Mouse (Mus musculus): ENCODE measurements around the gene Junb. TPM values are rescaled to one million over a fixed set of nuclear protein-coding genes. Genes with fewer than 3 reads are reported as not detected.
A peak's percentile ranks its signal among the peaks of the same experiment; 100 is the strongest.

Gene Junb
- total RNA-seq, 2 experiments from 2014 or later: 27.1 to 28.5 TPM

DNA sequence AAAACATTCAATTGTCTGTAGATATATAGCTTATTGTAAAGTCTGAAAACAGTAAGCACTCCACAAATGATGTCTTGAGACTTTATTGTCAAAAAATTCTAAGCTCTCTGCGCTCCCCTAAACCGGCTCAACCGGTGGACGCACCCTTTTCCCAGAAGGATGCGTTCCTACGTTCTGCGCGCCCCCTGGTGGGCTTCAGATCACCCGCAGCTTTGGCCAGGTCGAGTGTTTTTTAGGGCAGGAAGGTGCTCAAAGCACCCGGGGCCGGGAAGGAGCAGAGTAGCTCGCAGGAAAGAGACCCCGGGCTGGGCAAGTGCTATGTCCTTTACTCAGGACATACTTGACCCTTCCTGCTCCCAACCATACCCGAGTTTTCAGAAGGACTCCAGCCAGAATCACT is 11.3 kb upstream of the Junb start:
- peak; percentile 93 for DNase-seq (ENCODE audit: low spot score in 2 of 2)

DNA sequence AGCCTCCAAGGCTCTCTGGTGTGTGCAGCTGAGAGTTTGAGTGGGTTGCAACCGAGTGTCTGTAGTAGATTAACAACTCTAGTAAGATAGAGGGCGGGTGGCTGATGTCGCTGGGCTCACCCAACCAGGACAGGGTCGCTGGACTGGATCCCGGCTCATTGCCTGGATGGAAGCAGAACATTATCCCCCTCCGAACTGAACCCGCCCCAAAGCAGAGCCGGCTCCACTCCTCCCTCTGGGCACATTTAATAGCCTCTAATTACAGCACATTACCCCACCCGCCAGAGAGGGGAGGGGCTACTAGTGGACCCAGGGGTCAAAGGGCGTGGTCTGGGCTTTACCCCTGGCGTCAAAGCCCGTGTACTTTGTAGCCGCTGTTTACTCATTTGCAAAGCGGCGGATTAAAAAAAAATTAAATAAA is 10.8 kb upstream of the Junb start:
- peak in 1 of 2 experiments; percentile 49 for DNase-seq (ENCODE audit: low spot score in 2 of 2)

DNA sequence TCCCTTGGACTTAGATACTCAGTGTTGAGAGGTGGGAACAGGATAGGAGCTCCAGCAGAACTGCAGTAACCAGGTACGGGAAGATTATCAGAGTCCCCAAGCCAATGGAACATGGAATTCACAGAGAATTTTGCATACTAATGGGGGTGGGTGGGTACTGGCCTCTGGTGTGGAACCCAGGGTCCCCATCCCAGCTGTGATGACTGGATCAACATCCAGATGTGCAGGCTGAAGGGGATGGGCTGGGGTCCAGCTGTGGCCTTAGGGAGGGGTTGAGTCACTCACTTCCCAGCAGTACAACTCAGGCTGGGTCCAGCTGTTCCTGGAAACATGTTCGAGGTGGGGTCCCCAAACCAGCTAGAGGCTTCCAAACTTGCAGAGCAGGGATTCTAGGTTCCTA is 9.4 kb upstream of the Junb start:
- no peak for DNase-seq (ENCODE audit: low spot score in 2 of 2)

DNA sequence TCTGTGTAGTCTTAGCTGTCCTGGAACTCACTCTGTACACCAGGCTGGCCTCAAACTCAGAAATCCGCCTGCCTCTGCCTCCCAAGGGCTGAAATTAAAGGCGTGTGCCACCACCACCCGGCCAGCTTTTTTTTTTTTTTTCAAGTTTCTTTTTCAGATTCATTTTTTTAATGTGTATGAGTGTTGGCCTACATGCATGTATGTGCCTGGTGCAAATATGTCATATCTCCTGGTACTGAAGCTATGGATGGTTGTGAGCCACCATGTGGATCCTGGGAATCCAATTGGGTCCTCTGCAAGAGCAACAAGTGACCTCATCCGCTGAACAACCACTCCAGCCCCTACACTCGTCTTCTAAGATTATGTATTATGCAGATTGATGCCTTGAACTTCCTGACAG is 8.9 kb upstream of the Junb start:
- no peak for DNase-seq (ENCODE audit: low spot score in 2 of 2)

DNA sequence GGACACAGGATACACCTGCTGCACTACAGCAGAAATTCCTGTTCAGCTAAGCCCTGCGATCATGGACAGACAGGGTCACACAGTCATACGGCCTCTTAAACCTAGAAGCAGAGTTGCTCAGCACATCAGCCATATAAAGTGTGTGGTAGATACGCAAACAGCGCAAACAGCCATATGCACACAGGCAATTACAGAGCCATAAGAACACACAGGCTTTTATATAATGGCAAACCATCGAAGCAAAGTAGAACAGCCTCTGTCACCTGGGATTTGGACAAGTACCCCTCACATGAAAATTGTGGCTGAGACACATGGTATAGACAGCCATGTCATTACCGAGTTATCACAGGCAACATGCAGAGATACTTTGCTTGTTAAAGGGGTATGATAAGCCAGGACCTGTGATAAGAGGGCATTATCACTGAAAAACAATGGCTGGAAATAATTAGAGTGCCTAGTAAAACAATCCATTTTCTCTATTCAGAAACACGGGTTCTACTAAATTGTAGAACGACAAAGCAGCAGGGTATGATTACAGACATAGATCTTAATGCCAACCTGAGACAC is 7.9 kb upstream of the Junb start:
- no peak for DNase-seq (ENCODE audit: low spot score in 2 of 2)

DNA sequence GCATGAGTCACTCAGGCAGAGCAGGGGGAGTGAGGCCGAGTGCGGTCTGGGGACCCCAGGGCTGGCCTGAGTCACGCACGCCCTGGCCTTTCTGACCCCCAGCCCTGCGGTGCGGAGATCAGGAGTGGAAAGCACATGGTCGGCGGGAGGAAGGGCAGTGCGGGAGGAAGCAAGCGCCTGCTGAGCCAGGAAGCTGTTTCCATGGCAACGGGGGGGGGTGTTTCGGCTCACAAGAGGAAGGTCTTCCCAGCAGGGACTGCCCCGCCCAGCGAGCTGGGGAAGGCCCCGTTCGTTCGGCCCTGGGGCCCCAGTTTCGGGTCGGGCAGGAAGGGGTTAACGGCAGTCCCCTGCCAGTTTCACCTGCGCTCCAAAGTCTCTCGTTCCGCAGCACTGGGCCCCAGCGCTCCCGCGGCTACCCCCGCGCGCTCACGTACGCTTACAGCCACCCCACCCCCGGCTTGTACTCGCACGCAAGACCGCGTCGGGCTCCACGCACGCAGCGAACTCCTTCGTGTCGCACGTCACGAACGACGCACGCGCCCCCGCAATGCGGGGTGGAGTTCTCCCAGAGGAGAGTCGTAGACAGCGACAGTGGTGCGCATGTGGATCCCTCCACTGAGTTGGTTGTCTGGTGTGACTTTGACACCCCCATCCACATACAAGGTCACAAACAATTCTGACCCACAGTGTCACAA is 7.3 kb upstream of the Junb start:
- peak; percentile 82 to 83 for DNase-seq (ENCODE audit: low spot score in 2 of 2)

DNA sequence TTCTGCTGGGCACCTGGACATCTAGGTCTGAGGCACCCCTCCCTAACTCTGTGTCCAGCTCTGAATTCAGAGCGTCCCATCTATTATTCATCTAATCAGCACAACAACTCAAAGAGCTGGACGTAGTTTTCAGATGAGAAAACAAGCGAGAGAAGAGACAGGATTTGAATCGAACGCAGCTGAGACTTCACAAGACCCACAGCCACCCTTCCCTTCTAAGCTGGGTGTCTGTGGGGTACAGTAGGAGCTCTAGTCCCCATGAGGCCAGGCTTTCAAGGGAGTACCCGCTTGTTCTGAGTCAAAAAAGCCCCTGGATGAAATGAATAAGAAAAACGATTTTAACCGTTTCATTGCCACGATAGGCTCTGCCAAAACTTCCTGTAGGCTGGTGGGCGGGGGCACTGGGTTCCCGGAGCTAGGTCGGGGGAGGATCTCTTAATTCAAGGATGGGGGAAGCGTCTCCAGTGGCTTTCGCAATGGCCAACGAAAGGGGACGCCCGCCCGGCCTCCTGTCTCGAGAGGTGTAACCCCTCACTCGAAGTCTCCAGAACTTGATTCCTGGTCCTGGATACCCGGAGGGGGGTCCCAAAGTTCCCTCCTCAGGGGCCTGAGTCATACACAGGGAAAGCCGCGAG is 6.6 kb upstream of the Junb start:
- no peak for DNase-seq (ENCODE audit: low spot score in 2 of 2)

DNA sequence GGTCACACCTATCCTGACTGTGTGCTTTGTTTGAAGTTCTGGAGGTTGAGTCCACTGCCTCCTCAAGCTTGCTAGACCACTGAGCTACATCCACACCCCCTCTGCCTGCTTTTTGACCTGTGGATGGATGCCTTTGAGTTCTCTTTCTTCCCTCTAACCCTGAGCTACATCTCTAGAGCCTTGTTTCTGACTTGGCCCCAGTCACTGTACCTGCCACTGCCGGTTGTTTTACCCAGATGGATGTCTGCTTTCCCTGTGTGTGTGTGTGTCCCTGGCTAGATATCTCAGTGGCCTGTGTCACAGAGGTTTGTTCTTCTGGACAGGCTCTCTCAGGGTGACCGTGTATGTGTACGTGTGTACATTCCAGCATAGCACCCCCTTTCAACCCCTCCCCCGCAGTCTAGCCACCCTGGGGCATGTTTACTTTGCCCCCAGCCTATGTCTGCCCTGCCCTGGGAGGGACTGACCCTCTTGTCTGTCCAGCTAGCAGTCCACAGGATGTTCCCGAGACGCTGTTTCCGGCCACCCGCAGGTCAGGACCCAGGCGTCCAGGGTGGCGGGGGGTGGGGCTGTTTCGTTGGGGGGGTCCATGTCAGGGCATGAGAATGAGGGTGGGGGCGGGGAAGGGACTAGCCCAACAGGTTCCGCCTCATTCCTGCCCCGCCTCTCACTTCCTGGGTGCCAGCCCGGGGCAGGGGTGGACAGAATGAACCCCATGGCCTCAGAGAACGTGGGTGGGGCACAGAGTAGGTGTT is 6.0 kb upstream of the Junb start:
- peak in 1 of 2 experiments; percentile 48 for DNase-seq (ENCODE audit: low spot score in 2 of 2)

DNA sequence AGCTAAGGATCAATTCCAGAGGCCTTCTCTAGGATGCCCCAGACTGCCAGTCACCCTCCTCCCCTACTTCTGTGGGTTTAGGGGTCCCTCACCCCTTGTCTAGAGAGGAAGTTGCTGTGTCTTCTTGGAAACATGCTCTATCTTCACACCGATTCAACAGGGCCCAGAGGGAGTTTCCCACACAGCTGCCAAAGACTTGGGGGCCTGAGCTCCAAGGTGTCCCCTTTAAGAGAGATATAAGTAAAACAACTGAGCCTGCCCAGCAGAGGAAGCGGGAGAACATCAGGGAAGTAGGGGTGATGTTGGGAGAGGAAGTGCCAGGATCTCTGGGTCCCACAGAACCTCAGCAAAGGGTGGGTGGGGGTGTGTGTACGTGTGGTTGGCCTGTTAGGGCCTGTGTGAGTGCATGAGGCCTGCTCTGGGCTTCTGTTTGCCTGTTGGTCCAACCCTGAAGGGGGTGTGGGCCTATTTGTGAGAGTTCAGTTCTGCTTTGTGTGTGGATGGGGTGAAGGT is 4.0 kb upstream of the Junb start:
- DNase-seq (ENCODE audit: low spot score in 2 of 2): no peak

DNA sequence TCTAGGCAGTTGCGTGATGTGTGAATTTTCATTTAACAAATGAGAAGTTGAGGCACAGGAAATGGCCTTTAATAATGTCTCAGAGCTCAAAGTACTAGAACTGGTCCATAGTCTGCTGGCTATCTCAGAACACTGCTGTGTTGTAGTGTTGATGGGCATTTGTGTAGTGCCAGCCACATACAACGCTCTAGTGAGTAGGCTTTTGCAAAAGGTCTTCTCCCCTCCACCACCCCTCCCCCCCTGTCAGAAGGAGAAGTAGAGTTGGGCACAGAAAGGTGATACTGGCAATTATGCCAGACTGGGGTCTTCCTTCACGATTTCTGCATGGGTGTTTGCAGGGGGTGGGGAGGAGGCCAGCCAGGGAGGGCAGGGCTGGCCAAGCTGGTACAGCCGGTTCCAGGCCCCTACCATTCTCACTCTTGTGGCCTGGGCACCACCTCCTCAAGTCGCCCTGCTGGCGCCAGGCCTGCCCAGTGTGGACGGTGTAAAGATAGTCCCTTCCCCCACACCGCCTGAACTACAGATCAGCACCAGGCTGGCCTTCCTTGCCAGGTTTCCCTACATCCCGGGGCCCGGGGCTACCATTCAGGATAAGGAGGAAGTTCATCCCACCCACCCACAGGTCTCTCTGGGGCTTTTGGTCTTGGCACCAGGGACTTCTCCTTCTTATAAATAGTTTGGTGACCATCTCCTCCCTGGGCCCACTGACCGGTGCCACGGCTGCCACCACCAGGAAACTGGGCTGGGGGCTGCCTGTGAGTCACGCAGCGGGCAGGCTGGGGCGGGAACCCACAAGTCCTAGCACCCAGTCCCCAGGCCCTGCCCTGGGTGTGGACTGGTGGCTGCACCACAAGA is 3.4 kb upstream of the Junb start:
- DNase-seq (ENCODE audit: low spot score in 2 of 2): no peak

DNA sequence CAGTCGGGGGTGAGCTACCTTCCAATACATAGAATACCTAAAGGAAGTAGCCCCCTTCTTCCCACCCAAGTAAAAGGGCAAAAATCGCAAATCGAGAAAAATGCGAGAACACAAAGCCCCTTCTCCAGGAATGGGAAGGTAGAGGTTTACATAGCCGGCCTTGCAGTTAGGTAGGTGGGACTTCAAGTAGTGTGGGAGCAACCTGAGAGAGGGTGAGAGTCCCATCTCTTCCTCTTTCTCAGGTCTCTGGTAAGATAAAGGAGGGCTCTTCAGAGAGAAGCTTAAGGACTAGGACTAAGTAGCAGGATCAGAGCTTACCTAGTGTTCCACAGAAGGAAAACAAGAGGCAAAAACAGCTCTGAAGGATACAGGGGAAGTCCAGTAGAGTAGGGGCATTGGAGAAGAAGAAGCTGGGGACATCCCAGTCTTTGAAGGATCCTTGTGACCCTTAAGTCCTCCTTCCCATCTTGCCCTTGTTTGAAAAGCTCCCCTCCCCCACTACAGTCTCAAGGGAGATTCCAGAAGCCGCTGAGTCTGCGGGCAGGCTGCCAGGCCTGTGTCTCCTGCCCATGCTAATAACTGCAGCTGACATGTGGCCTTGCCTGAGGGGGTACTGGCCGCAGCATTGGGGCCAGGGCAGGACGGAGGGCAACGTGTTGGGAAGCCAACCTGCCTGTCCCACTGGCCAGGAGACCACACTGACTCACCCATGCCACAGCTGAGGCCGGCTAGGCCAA is 2.3 kb upstream of the Junb start:
- DNase-seq (ENCODE audit: low spot score in 2 of 2): peak; percentile 77 to 78

DNA sequence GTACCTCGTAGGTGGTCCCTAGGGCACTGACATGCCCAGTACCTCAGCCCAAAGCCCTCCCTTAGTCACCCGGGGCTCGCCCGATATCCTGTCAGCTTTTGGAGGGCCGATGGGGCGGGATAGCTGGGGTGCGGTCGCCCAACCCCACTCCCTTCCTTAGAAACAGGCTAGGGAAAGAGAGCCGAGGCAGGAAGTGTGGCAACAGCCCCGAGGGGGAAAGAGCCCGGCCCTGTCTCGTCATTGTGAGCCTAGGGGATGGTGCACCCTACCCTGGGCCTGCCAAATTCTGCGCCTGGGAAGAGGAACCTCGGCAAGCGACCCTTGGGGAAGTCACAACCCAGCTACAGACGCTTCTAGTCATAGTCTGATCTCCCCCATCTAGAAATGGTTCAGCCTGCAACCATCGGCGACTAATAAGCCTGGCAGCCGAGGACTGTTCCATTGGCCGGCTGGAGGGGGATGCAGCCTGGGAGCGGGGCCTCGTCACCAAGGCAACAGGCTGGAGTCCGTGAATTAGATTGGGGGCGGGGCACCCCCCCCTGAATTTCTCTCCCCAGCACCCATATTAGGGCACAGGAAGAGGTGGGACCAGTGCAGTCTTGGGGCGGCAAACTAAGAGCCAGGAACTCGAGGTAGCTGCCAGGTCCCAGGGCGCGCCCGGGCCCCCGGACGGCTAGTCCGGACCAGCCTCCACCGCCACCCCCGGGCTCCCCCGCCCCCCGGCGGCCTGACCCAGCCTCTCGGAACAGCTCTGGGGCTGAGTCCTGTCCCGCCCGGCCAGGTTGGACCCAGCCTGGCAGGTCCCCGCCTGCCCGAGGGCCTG is 1.3 kb upstream of the Junb start:
- DNase-seq (ENCODE audit: low spot score in 2 of 2): peak; percentile 84 to 87

DNA sequence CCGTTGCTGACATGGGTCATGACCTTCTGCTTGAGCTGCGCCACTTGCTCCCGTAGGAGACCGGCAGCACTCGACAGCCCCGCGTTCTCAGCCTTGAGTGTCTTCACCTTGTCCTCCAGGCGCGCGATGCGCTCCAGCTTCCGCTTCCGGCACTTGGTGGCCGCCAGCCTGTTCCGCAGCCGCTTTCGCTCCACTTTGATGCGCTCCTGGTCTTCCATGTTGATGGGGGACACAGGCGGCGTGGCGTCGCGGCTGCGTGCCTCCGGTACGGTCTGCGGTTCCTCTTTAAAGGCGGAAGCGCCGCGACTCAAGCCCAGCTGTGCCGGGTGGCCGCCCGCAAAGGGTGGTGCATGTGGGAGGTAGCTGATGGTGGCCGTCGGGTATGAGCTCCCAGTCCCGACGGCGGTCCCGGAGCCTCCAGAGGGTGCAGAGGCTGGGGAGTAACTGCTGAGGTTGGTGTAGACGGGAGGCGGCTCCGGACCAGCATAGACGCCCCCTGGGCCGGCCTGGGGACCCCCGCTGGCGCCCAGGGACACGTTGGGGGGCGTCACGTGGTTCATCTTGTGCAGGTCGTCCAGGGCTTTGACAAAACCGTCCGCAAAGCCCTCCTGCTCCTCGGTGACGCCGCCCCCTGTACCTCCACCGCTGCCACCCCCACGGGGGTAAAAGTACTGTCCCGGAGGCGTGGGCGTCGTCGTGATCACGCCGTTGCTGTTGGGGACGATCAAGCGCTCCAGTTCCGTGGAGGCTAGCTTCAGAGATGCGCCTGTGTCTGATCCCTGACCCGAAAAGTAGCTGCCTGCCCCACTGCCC is 877 bp downstream of the Junb start:
- peak; percentile 64 to 71 for DNase-seq (ENCODE audit: low spot score in 2 of 2)

DNA sequence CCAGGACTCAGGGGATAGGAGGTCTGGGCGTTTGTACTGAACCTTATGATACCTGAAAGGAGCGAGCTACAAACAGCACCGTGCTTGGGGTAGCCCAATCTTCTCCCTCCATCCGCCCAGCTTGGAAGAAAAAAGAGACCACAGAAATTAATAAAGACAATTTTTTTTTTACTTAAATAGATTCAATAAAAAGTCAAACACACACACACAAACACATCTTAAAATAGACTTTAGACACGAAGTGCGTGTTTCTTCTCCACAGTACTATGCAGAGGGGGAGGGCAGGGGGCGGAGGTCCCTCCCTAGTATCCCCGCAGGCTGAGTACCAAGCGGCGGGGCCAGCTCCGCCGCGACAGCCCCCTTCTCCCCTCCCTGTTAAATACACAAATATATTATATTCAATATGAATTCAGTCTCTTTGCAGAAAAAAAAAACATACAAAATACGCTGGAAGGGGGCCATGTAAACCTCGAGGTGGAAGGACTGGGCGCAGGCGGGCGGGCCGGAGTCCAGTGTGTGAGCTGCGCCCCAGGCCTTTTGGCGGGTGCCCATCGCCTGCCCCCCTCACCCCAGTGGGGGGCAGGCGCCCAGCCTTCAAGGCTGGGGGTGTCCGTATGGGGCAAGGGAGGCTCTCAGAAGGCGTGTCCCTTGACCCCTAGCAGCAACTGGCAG is 1.6 kb downstream of the Junb start:
- no peak for DNase-seq (ENCODE audit: low spot score in 2 of 2)

DNA sequence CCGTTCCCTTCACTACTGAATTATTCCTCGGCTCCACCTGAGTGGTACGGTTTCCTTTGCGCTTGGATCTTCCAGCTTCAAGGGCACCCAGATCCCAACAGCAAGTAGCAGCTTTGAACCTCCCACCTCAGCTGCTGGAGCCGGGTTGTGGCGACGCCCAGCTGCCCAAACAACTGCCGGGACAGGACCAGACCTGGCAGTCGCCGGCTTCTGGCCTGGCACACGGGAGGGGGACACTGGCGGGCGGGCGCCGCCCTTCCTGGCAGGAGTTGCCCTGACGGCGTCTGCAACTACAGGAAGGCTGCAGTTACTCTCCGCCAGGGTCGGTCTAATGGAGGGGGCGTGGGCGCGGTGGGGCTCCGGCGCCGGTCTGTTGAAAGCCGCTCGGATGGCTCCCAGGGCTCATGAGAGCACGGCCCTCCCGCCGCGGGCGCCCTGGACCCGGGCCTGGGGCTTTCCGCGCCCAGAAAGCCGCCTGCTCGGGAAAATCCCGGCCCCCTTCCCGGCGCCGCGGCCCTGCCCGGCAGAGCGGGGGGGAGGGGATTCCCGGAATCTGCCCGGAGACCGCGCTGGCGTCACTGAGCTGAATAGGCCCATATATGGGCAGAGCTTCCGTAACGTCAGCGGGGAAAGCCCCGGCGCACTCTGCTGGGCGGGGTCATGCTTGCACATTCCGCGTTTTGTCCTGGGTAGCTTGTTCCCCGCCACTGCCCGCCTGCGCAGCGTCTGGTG is 2.3 kb downstream of the Junb start:
- peak; percentile 96 to 99 for DNase-seq (ENCODE audit: low spot score in 2 of 2)

DNA sequence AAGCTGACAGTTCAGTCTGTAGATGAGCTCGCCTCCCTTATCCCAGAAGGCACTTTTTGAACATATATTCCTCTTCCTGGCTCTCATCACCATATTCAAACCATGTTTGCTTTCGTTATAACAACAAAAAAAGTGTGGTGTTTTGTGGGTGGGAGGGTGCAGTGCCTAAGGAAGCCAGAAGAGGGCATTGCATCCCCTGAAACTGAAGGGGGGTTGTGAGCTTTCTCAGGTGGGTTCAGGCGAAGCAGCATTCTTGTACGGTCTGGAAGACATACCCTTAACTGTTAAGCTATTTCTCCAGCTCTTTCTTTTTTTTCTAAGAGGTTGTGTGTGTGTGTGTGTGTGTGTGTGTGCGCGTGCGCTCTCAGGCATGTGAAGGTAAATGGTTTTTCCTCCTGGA is 3.1 kb downstream of the Junb start:
- peak in 1 of 2 experiments; percentile 72 for DNase-seq (ENCODE audit: low spot score in 2 of 2)

DNA sequence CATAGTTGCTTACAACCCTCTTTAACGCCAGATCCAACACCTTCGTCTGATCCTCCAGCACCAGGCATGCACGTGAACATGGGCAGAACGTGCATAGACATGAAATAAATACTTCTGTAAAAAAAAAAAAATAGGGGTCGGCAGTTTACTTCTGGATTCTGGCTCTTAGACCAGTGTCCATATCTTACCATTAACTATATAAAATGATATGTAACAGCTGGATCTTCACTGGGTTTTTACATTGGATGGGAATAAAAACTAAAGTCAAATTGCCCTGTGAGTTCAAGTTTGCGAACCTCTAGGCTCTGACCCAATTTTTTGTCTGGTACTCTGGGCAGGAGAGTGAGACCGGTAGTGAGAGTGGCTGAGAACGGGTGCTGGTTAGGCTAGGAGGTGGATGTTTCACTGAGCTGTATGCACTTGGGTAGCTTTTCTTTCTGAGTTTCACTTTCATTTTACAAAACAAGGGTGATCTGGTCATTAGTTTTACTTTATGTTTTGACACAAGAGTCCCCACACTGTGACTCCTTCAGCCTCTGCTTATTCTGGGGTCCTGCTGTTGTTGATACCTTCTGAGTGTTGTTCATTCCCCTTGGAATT is 3.9 kb downstream of the Junb start:
- no peak for DNase-seq (ENCODE audit: low spot score in 2 of 2)

Measured in adrenal gland, adult 18-20 months (tissue).